Mouse (Mus musculus): ENCODE data around the gene Necab2. TPM values are rescaled to one million over a fixed set of nuclear protein-coding genes. Genes with fewer than 3 reads are reported as not detected.

The Necab2 gene
- polyA plus RNA-seq, 1 experiment from 2014 or later: 41.7 TPM

DNA sequence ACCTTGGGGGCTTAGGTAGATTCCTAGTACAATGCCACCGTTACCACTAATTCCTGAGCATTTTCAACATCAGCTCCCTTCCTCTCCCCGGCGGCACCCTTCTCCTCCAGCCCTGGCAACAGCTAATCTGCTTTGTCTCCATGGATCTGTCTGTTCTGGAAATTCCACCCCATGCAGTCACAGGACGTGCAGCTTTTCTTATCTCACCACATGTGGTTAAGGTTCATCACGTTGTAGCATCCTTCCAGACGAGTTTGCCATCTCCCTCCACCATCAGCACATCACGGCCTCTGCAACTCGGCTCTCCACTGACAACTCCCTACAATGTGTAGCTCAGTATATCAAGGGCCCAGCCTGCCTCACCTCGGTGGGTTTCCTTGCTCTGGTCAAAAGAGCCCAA lies 59.0 kb downstream of the Necab2 start:
- H3K4me1 ChIP-seq (replicated peaks): peaks cover 17% of the 10 kb centered on the region
- H3K27ac ChIP-seq (replicated peaks): no peak overlapping the region
- H3K4me2 ChIP-seq: no peak overlapping the region
- no peaks in the 10 kb centered on the region for H3K9me3 ChIP-seq
- no peak overlapping the region for H3K9ac ChIP-seq
- no peaks in the 10 kb centered on the region for H3K27me3 ChIP-seq
- 54% methylated on average over 9 of the region's 9 CpGs for WGBS
- no peak overlapping the region for H3K4me3 ChIP-seq
- ATAC-seq (ENCODE audit: low read depth): no peak
- H3K36me3 ChIP-seq: peaks cover 51% of the 10 kb centered on the region

DNA sequence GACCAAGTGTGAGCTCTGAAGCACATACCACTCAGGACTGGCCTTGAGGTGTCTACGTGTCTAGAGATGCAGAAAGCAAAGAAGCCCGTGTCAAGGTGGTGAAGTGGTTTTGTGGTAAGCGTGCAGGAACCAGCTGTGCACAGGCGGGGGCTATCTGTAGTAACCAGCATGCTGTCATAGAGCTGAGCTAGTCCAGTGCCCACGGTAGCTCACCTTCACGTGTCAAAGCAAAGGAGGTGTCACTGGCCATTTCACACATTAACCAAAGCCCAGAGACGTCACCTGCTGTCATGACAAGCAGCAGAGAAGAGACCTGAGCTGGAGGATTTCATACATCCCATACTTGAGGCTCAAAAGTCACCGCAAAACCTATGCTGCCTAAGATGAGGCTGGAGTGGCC lies 59.6 kb downstream of the Necab2 start:
- H3K27ac ChIP-seq (replicated peaks): no peak overlapping the region
- no peak overlapping the region for H3K4me3 ChIP-seq
- peaks cover 56% of the 10 kb centered on the region for H3K36me3 ChIP-seq
- no peak overlapping the region for H3K4me2 ChIP-seq
- no peaks in the 10 kb centered on the region for H3K9me3 ChIP-seq
- no peaks in the 10 kb centered on the region for H3K27me3 ChIP-seq
- no peak for ATAC-seq (ENCODE audit: low read depth)
- peaks cover 17% of the 10 kb centered on the region for H3K4me1 ChIP-seq (replicated peaks)
- H3K9ac ChIP-seq: no peak overlapping the region
- WGBS: 87% methylated on average over 8 of the region's 8 CpGs

DNA sequence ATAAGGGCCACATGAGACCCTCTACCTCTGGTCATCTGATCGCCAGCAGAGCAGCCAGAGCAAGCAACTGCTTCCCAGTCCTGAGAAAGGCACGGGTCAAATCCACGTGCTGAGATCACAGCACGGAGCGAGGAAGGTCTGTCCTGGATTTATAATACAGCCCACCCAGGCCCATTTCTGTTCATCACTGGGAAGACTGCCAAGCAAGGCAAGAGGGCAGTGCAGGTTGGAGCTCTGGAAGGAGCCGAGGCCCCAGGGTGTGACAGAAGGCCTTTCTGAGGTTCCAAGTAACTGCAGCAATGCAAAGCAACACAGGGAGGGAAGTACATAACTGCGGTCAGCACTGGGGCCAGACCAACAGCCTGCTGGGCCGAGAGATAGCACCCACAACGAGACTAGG lies 64.0 kb downstream of the Necab2 start:
- ATAC-seq (ENCODE audit: low read depth): no peak
- H3K36me3 ChIP-seq: peaks cover 96% of the 10 kb centered on the region
- H3K4me2 ChIP-seq: no peak overlapping the region
- 91% methylated on average over 9 of the region's 9 CpGs for WGBS
- H3K4me3 ChIP-seq: no peak overlapping the region
- H3K9ac ChIP-seq: no peak overlapping the region
- peaks cover 4% of the 10 kb centered on the region; the same call in 1 of the 2 replicates for H3K4me1 ChIP-seq (replicated peaks)
- H3K9me3 ChIP-seq: no peaks in the 10 kb centered on the region
- no peak overlapping the region for H3K27ac ChIP-seq (replicated peaks)
- no peaks in the 10 kb centered on the region for H3K27me3 ChIP-seq

DNA sequence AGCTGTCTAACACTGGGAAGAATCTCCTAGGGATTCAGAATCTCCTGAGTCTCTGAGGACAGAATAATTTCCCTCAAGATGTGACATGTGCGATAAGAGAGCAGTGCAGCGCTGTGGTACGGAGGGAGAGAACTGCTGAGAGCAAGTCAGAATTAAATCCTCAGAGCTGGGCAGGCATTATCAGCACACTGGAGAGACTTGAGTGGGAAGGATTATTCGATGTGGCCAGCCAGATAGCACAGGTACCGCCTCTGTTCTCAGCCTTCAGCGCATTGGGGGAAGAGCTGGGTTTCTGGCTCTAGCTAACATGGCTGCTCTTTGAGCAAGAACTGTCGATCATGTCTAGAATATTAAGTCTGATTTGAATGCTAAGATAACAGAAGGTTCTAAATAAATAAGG lies 65.2 kb downstream of the Necab2 start:
- Histone ChIP-seq H3K9me3 (no peaks in the 10 kb centered on the region), H3K4me3 (no peak overlapping the region), H3K27me3 (no peaks in the 10 kb centered on the region), H3K4me2 (no peak overlapping the region), H3K27ac (replicated peaks) (no peak overlapping the region), H3K36me3 (peaks cover 95% of the 10 kb centered on the region), H3K9ac (no peak overlapping the region), H3K4me1 (replicated peaks) (peaks cover 7% of the 10 kb centered on the region)
- WGBS: 91% methylated on average over 7 of the region's 7 CpGs
- no peak for ATAC-seq (ENCODE audit: low read depth)

DNA sequence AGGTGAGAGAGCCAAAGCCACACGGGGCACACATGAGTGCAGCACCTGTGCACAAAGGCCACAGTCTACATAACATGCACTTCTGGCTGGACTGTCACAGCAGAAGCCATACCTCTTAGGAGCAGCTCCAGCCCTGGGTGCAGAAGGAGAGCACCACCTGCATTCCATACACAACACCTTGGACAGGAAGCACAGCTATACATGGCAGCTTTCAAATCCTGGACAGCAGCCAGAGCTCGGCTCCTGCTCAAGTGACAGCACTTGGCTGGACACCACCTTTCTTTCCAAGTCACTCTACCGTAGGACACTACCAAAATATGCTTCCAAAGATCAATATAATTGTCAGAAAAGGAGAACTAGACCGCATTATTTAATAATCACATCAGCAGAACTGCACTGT lies 66.9 kb downstream of the Necab2 start:
- H3K9me3 ChIP-seq: no peaks in the 10 kb centered on the region
- H3K27ac ChIP-seq (replicated peaks): no peak overlapping the region
- no peak overlapping the region for H3K9ac ChIP-seq
- 96% methylated on average over 4 of the region's 4 CpGs for WGBS
- no peaks in the 10 kb centered on the region for H3K27me3 ChIP-seq
- ATAC-seq (ENCODE audit: low read depth): no peak
- H3K36me3 ChIP-seq: peaks cover 97% of the 10 kb centered on the region
- no peak overlapping the region for H3K4me3 ChIP-seq
- H3K4me2 ChIP-seq: no peak overlapping the region
- peaks cover 13% of the 10 kb centered on the region for H3K4me1 ChIP-seq (replicated peaks)

DNA sequence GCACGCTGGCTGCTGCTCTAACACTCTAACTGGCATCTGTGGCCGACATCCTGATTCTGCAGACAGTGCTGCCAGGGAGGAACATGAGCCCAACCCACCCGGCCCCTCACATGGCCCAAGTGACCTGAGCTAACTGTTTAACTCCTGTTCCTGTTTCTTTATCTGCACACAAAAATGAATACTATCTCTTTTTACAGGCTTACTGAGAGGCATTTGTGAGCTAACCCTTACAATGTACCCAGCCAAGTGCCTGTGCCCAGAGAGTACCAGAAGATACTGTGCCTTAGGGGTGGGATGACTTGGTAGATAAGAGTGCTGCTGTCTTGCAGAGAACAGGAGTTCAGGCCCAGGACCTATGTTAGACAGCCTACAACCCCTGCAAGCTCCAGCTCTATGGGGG lies 68.4 kb downstream of the Necab2 start:
- H3K9ac ChIP-seq: no peak overlapping the region
- H3K9me3 ChIP-seq: no peaks in the 10 kb centered on the region
- 87% methylated on average over 3 of the region's 3 CpGs for WGBS
- H3K4me1 ChIP-seq (replicated peaks): peaks cover 13% of the 10 kb centered on the region
- no peak overlapping the region for H3K27ac ChIP-seq (replicated peaks)
- no peak overlapping the region for H3K4me3 ChIP-seq
- H3K36me3 ChIP-seq: peaks cover 97% of the 10 kb centered on the region
- no peak for ATAC-seq (ENCODE audit: low read depth)
- H3K4me2 ChIP-seq: no peak overlapping the region
- no peaks in the 10 kb centered on the region for H3K27me3 ChIP-seq

DNA sequence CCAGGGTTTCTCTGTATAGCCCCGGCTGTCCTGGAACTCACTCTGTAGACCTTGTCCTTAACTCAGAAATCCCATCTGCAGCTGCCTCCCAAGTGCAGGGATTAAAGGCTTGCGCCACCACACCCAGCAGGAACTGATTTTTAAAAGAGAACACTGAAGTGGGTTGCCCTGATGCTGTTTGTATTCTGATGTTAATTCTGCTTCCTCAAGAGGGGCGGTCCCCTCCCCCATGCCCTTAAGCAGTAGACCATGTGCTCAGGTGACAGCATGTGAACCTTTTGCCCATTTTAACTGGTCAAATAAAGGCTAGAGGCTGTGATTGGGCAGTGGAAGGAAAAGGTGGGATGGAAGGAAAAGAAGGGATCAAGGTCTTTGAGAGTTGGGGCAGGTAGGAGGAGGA lies 69.2 kb downstream of the Necab2 start:
- no peaks in the 10 kb centered on the region for H3K9me3 ChIP-seq
- H3K9ac ChIP-seq: no peak overlapping the region
- no peak overlapping the region for H3K4me2 ChIP-seq
- peaks cover 13% of the 10 kb centered on the region for H3K4me1 ChIP-seq (replicated peaks)
- no peak overlapping the region for H3K4me3 ChIP-seq
- peak overlapping the region; percentile 62 for H3K27ac ChIP-seq (replicated peaks)
- H3K36me3 ChIP-seq: peaks cover 97% of the 10 kb centered on the region
- no peak for ATAC-seq (ENCODE audit: low read depth)
- 59% methylated on average over 3 of the region's 3 CpGs for WGBS
- H3K27me3 ChIP-seq: no peaks in the 10 kb centered on the region

DNA sequence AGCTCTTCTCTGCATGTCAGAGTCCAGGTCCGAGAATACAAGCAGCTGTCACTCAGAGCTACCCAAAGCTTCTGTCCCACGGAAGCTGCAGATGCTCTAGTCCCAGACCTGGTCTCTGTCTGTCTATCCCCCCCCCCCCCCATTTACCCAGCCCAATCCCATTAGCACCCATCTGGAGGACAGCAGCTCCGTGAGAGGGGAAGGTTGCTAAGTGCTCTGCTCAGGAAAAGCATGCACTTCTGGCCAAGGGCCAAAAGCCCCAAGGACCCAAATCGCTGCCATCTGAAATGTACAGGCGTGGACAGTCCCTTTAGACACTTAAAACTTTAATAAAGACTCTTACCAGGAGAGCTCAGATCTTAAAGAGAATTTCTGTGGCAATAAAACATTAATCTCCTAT lies 70.2 kb downstream of the Necab2 start:
- H3K4me2 ChIP-seq: no peak overlapping the region
- no peaks in the 10 kb centered on the region for H3K27me3 ChIP-seq
- no peaks in the 10 kb centered on the region for H3K9me3 ChIP-seq
- peak overlapping the region; percentile 62 for H3K27ac ChIP-seq (replicated peaks)
- peaks cover 13% of the 10 kb centered on the region for H3K4me1 ChIP-seq (replicated peaks)
- 0 out of 2 replicates have a peak, but pooled peaks have one; percentile 61 for ATAC-seq (ENCODE audit: low read depth)
- no peak overlapping the region for H3K9ac ChIP-seq
- 48% methylated on average over 5 of the region's 5 CpGs for WGBS
- no peak overlapping the region for H3K4me3 ChIP-seq
- peaks cover 98% of the 10 kb centered on the region for H3K36me3 ChIP-seq

DNA sequence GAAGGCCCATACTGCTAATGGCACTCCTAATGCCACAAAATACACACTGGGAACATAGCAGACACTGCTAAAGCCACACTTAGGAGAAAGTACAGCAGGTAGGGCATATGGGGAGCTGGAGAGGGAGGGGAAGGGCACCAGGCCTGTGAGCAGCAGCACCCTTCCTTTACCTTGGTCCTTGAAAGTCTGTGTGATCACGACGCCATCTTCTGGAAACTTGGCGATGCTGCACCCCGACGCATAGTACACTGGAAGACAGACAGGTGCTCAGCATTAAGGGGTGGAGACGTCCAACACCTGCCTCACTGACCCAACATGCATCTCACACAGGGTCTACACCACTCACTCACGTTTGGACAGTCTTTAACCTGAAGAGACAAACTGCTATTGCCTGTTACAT lies 73.6 kb downstream of the Necab2 start:
- WGBS: 81% methylated on average over 7 of the region's 7 CpGs
- no peaks in the 10 kb centered on the region for H3K27me3 ChIP-seq
- peaks cover 13% of the 10 kb centered on the region for H3K4me1 ChIP-seq (replicated peaks)
- no peak overlapping the region for H3K27ac ChIP-seq (replicated peaks)
- H3K4me3 ChIP-seq: no peak overlapping the region
- H3K9me3 ChIP-seq: no peaks in the 10 kb centered on the region
- H3K4me2 ChIP-seq: no peak overlapping the region
- ATAC-seq (ENCODE audit: low read depth): no peak
- peaks cover 96% of the 10 kb centered on the region for H3K36me3 ChIP-seq
- H3K9ac ChIP-seq: no peak overlapping the region

Other genes with a start within 250 kb of the Necab2 start
- gene Hsbp1, start 102.2 kb upstream of the Necab2 start, polyA plus RNA-seq (2015; fragmentation: Nextera tagmentation; extraction: Ambion mirVana): 613 and 636 TPM in 2 replicates
- gene Mlycd, start 51.8 kb upstream of the Necab2 start, polyA plus RNA-seq (2015; fragmentation: Nextera tagmentation; extraction: Ambion mirVana): 11.0 and 15.6 TPM in 2 replicates
- 0.40 TPM in 1 of 2 replicates, not detected in the other for gene Osgin1, start 12.6 kb upstream of the Necab2 start, polyA plus RNA-seq (2015; fragmentation: Nextera tagmentation; extraction: Ambion mirVana)
- gene Slc38a8, start 55.0 kb downstream of the Necab2 start, polyA plus RNA-seq (2015; fragmentation: Nextera tagmentation; extraction: Ambion mirVana): not detected in 2 replicates
- 61.0 and 64.3 TPM in 2 replicates for gene Mbtps1, start 112.0 kb downstream of the Necab2 start, polyA plus RNA-seq (2015; fragmentation: Nextera tagmentation; extraction: Ambion mirVana)
- 121 and 131 TPM in 2 replicates for gene Hsdl1, start 128.5 kb downstream of the Necab2 start, polyA plus RNA-seq (2015; fragmentation: Nextera tagmentation; extraction: Ambion mirVana)
- 0.18 and 0.25 TPM in 2 replicates for gene Dnaaf1, start 128.5 kb downstream of the Necab2 start, polyA plus RNA-seq (2015; fragmentation: Nextera tagmentation; extraction: Ambion mirVana)
- 13.5 and 14.7 TPM in 2 replicates for gene Taf1c, start 158.5 kb downstream of the Necab2 start, polyA plus RNA-seq (2015; fragmentation: Nextera tagmentation; extraction: Ambion mirVana)
- not detected in 2 replicates for gene Adad2, start 166.0 kb downstream of the Necab2 start, polyA plus RNA-seq (2015; fragmentation: Nextera tagmentation; extraction: Ambion mirVana)
- not detected in 2 replicates for gene Kcng4, start 189.0 kb downstream of the Necab2 start, polyA plus RNA-seq (2015; fragmentation: Nextera tagmentation; extraction: Ambion mirVana)
- 2.8 and 3.4 TPM in 2 replicates for gene Wfdc1, start 219.6 kb downstream of the Necab2 start, polyA plus RNA-seq (2015; fragmentation: Nextera tagmentation; extraction: Ambion mirVana)